8 mouse cellular contexts compared by ENCODE assay signal in genomic region chr2:150500124-150500973, GRCm38 (mm10). TPM values are rescaled to one million over a fixed set of nuclear protein-coding genes. Genes with fewer than 3 reads are reported as not detected.
DNase-seq lines count a peak whose midpoint lies in the region; ATAC-seq and TF ChIP-seq lines count a peak whose summit lies in the region.
"Not testable (repeated sequence)": the region's sequence is repeated elsewhere in the genome, so short reads cannot be mapped to it uniquely, and the experiment has no call there.

No protein-coding gene starts in this region.

- H3K4me2 ChIP-seq in embryonic facial prominence, embryonic 11.5 days (ENCODE audit: low read depth, low read length): peak overlapping the region; percentile 21
- peak overlapping the region; percentile 43 for H3K4me2 ChIP-seq in forebrain, embryonic 16.5 days (ENCODE audit: low read length)
- peak overlapping the region; percentile 44 for H3K4me2 ChIP-seq in hindbrain, embryonic 12.5 days (replicated peaks)
- peak overlapping the region; percentile 44 for H3K4me2 ChIP-seq in kidney, embryonic 16.5 days (replicated peaks; ENCODE audit: low read depth, low read length)
- peak overlapping the region; percentile 18; the same call in 1 of the 2 replicates for H3K4me2 ChIP-seq in liver, embryonic 15.5 days
- peak overlapping the region; percentile 44 for H3K4me2 ChIP-seq in midbrain, embryonic 13.5 days (replicated peaks)

- ATAC-seq in embryonic facial prominence, embryonic 11.5 days (replicated peaks; ENCODE audit: insufficient number of reproducible peaks, low FRiP score, low TSS enrichment, low read depth); forebrain, embryonic 16.5 days; liver, embryonic 15.5 days (ENCODE audit: insufficient read depth): not testable (repeated sequence)
- 0 out of 2 replicates have a peak, but pooled peaks have one; percentile 40 for ATAC-seq in hindbrain, embryonic 12.5 days (ENCODE audit: low FRiP score)
- peak; percentile 65; the same call in 1 of the 2 replicates for ATAC-seq in kidney, embryonic 16.5 days (ENCODE audit: low FRiP score, low TSS enrichment)
- 0 out of 2 replicates have a peak, but pooled peaks have one; percentile 37 for ATAC-seq in midbrain, embryonic 13.5 days

- not testable (repeated sequence) for H3K9me3 ChIP-seq in E14TG2a.4 (ENCODE audit: low read length); embryonic facial prominence, embryonic 11.5 days (replicated peaks; ENCODE audit: control insufficient read depth, low read length); forebrain, embryonic 16.5 days (ENCODE audit: control insufficient read depth, low read length); hindbrain, embryonic 12.5 days (replicated peaks); kidney, embryonic 16.5 days (ENCODE audit: low read length); liver, embryonic 15.5 days (replicated peaks); midbrain, embryonic 13.5 days

- not testable (repeated sequence) for H3K27ac ChIP-seq in embryonic facial prominence, embryonic 11.5 days (replicated peaks; ENCODE audit: low read depth, low read length); forebrain, embryonic 16.5 days (ENCODE audit: low read length); hindbrain, embryonic 12.5 days; kidney, embryonic 16.5 days (ENCODE audit: low read length); liver, embryonic 15.5 days (replicated peaks); midbrain, embryonic 13.5 days

- WGBS in embryonic facial prominence, embryonic 11.5 days: 42% methylated on average over 60 of the region's 60 CpGs
- 50% methylated on average over 60 of the region's 60 CpGs for WGBS in forebrain, embryonic 16.5 days
- 43% methylated on average over 60 of the region's 60 CpGs for WGBS in hindbrain, embryonic 12.5 days
- WGBS in kidney, embryonic 16.5 days: 37% methylated on average over 60 of the region's 60 CpGs
- WGBS in liver, embryonic 15.5 days (ENCODE audit: insufficient replicate concordance): 35% methylated on average over 60 of the region's 60 CpGs
- 44% methylated on average over 60 of the region's 60 CpGs for WGBS in midbrain, embryonic 13.5 days

- H3K4me3 ChIP-seq in E14TG2a.4 (replicated peaks; ENCODE audit: low read length): peak overlapping the region; percentile 66
- peak overlapping the region; percentile 8; the same call in 1 of the 2 replicates for H3K4me3 ChIP-seq in embryonic facial prominence, embryonic 11.5 days (ENCODE audit: low read depth, low read length)
- peak overlapping the region; percentile 31 for H3K4me3 ChIP-seq in forebrain, embryonic 16.5 days (replicated peaks; ENCODE audit: low read length)
- peak overlapping the region; percentile 24 for H3K4me3 ChIP-seq in hindbrain, embryonic 12.5 days
- H3K4me3 ChIP-seq in kidney, embryonic 16.5 days (ENCODE audit: low read length): peak overlapping the region; percentile 36
- not testable (repeated sequence) for H3K4me3 ChIP-seq in liver, embryonic 15.5 days (replicated peaks)
- H3K4me3 ChIP-seq in midbrain, embryonic 13.5 days (replicated peaks): peak overlapping the region; percentile 29

- H3K4me1 ChIP-seq in E14TG2a.4 (replicated peaks; ENCODE audit: low read depth, low read length); embryonic facial prominence, embryonic 11.5 days (ENCODE audit: control insufficient read depth, insufficient read depth, low read length); forebrain, embryonic 16.5 days (replicated peaks; ENCODE audit: control insufficient read depth, insufficient read depth, low read length); hindbrain, embryonic 12.5 days; kidney, embryonic 16.5 days (ENCODE audit: insufficient read depth, low read length); liver, embryonic 15.5 days (replicated peaks); midbrain, embryonic 13.5 days (replicated peaks): not testable (repeated sequence)

- DNase-seq in embryonic facial prominence, embryonic 11.5 days (ENCODE audit: low spot score): not testable (repeated sequence)
- peak; percentile 15 for DNase-seq in retina, embryonic 14.5 days (ENCODE audit: low spot score)

- H3K9ac ChIP-seq in embryonic facial prominence, embryonic 11.5 days (replicated peaks; ENCODE audit: low read length); forebrain, embryonic 16.5 days (replicated peaks; ENCODE audit: low read depth, low read length); hindbrain, embryonic 12.5 days; kidney, embryonic 16.5 days (replicated peaks; ENCODE audit: low read length); liver, embryonic 15.5 days; midbrain, embryonic 13.5 days (replicated peaks): not testable (repeated sequence)

- not testable (repeated sequence) for TF ChIP-seq CTCF in E14TG2a.4 (conservative IDR thresholded peaks at IDR 0.05; ENCODE audit: low read length)

- H3K36me3 ChIP-seq in E14TG2a.4 (ENCODE audit: insufficient read depth, low read length); embryonic facial prominence, embryonic 11.5 days (replicated peaks; ENCODE audit: control insufficient read depth, insufficient read depth, low read depth, low read length); forebrain, embryonic 16.5 days (ENCODE audit: control insufficient read depth, insufficient read depth); hindbrain, embryonic 12.5 days; kidney, embryonic 16.5 days (ENCODE audit: insufficient read depth, low read length); liver, embryonic 15.5 days (replicated peaks); midbrain, embryonic 13.5 days: not testable (repeated sequence)

- peaks cover 14% of the 10 kb centered on the region for H3K27me3 ChIP-seq in E14TG2a.4 (ENCODE audit: insufficient read depth, low read length)
- not testable (repeated sequence) for H3K27me3 ChIP-seq in embryonic facial prominence, embryonic 11.5 days (ENCODE audit: control insufficient read depth, insufficient read depth, low read length); forebrain, embryonic 16.5 days (replicated peaks; ENCODE audit: control insufficient read depth, insufficient read depth, low read length); hindbrain, embryonic 12.5 days; kidney, embryonic 16.5 days (ENCODE audit: insufficient read depth, low read length); liver, embryonic 15.5 days; midbrain, embryonic 13.5 days

RNA-seq across cellular contexts. Expression of gene Zfp345, which starts 15.5 kb away (rescaled TPM):
- polyA plus RNA-seq in embryonic facial prominence, embryonic 11.5 days (2014; fragmentation: Nextera tagmentation; extraction: Ambion mirVana): not detected in 2 replicates
- polyA plus RNA-seq in forebrain, embryonic 16.5 days (2015; fragmentation: Nextera tagmentation; extraction: Ambion mirVana): not detected in 2 replicates
- polyA plus RNA-seq in hindbrain, embryonic 12.5 days (2016; fragmentation: Nextera tagmentation; extraction: Ambion mirVana): 0.08 and 0.21 TPM in 2 replicates
- polyA plus RNA-seq in kidney, embryonic 16.5 days (2015; fragmentation: Nextera tagmentation; extraction: Ambion mirVana): 0.08 and 0.16 TPM in 2 replicates
- 0.06 and 0.08 TPM in 2 replicates for polyA plus RNA-seq in liver, embryonic 15.5 days (2015; fragmentation: Nextera tagmentation; extraction: Ambion mirVana)
- polyA plus RNA-seq in midbrain, embryonic 13.5 days (2015; fragmentation: Nextera tagmentation; extraction: Ambion mirVana): not detected in 2 replicates

RNA-seq across cellular contexts. Expression of gene Zfp442, which starts 49.1 kb away (rescaled TPM):
- 7.7 and 7.8 TPM in 2 replicates for polyA plus RNA-seq in embryonic facial prominence, embryonic 11.5 days (2014; fragmentation: Nextera tagmentation; extraction: Ambion mirVana)
- 8.7 and 10.0 TPM in 2 replicates for polyA plus RNA-seq in forebrain, embryonic 16.5 days (2015; fragmentation: Nextera tagmentation; extraction: Ambion mirVana)
- polyA plus RNA-seq in hindbrain, embryonic 12.5 days (2016; fragmentation: Nextera tagmentation; extraction: Ambion mirVana): 7.8 and 8.6 TPM in 2 replicates
- 10.8 and 11.5 TPM in 2 replicates for polyA plus RNA-seq in kidney, embryonic 16.5 days (2015; fragmentation: Nextera tagmentation; extraction: Ambion mirVana)
- 0.55 and 0.71 TPM in 2 replicates for polyA plus RNA-seq in liver, embryonic 15.5 days (2015; fragmentation: Nextera tagmentation; extraction: Ambion mirVana)
- polyA plus RNA-seq in midbrain, embryonic 13.5 days (2015; fragmentation: Nextera tagmentation; extraction: Ambion mirVana): 8.6 and 9.2 TPM in 2 replicates
